Mouse (Mus musculus) heart, postnatal 0 days (tissue): Measurements from ENCODE around the gene Prune2.

Source experiments
- CTCF ChIP-seq: IDR thresholded peaks from 2 replicates; pipeline ENCODE4 v1.5.1; 2016; ENCODE audit warnings: antibody characterized with exemption, control low read depth, low read depth
- EP300 ChIP-seq: IDR thresholded peaks from 2 replicates; pipeline ENCODE4 v1.6.1; 2016; ENCODE audit warnings: antibody characterized with exemption, low read depth

DNA sequence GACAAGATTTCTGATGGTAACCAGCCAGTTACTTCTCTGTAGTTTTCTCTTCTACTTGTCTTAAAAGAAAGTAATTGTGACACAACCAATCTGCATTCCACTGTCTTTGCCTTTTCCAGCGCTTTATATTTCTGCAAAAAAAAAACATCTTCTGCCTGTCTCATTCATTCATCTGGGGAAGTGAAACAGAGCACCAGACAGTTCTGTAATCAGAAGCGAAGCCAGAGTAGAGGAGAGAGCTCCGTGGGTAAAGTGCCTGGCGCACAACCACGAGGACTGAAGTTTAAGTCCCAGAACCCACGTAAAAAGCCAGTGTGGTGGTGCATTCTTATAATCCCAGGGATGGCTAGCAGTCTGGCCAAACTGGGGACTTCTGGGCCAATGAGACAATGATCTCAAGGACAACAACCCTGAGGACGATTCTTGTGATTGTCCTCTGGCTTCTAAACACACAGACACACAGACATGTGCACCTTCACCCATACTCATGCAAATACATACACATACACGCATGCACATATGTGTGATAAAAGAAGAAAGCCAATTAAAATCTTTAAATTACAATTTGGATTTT, 291.5 kb downstream of the Prune2 start:
- no peak for TF ChIP-seq CTCF
- TF ChIP-seq EP300: no peak
